Mouse (Mus musculus) T-cell, adult 2 months (primary cell): ENCODE results near the gene Ercc6.

Source experiments
- DNase-seq: peaks from one replicate; pipeline ENCODE4 v3.0.0; 2022; ENCODE audit warnings: low spot score

Ercc6 gene

GRCm38 (mm10) chr14:32518543-32518942 is 5.2 kb downstream of the Ercc6 start:
- DNase-seq = no peak

GRCm38 (mm10) chr14:32520400-32520926 is 7.1 kb downstream of the Ercc6 start:
- DNase-seq = no peak

GRCm38 (mm10) chr14:32522336-32522735 is 9.0 kb downstream of the Ercc6 start:
- DNase-seq = no peak

GRCm38 (mm10) chr14:32524071-32524470 is 10.8 kb downstream of the Ercc6 start:
- DNase-seq = no peak

- no peak for DNase-seq
Observed at GRCm38 (mm10) chr14:32525996-32526705, 12.8 kb downstream of the Ercc6 start.

GRCm38 (mm10) chr14:32527211-32527610 is 13.9 kb downstream of the Ercc6 start:
- no peak for DNase-seq

- DNase-seq = no peak
Observed at GRCm38 (mm10) chr14:32529036-32529435, 15.7 kb downstream of the Ercc6 start.

GRCm38 (mm10) chr14:32530896-32531295 is 17.6 kb downstream of the Ercc6 start:
- no peak for DNase-seq

- no peak for DNase-seq
Observed at GRCm38 (mm10) chr14:32531371-32531770, 18.1 kb downstream of the Ercc6 start.

- no peak for DNase-seq
Observed at GRCm38 (mm10) chr14:32532381-32533147, 19.2 kb downstream of the Ercc6 start.

GRCm38 (mm10) chr14:32533148-32533520 is 19.8 kb downstream of the Ercc6 start:
- no peak for DNase-seq

GRCm38 (mm10) chr14:32533656-32534055 is 20.3 kb downstream of the Ercc6 start:
- no peak for DNase-seq

GRCm38 (mm10) chr14:32534137-32534536 is 20.8 kb downstream of the Ercc6 start:
- DNase-seq = no peak

GRCm38 (mm10) chr14:32536763-32537162 is 23.4 kb downstream of the Ercc6 start:
- DNase-seq = no peak

- no peak for DNase-seq
Observed at GRCm38 (mm10) chr14:32538115-32538514, 24.8 kb downstream of the Ercc6 start.

- no peak for DNase-seq
Observed at GRCm38 (mm10) chr14:32543075-32543474, 29.8 kb downstream of the Ercc6 start.

GRCm38 (mm10) chr14:32546676-32547075 is 33.4 kb downstream of the Ercc6 start:
- DNase-seq = no peak

- no peak for DNase-seq
Observed at GRCm38 (mm10) chr14:32551854-32552253, 38.5 kb downstream of the Ercc6 start.

GRCm38 (mm10) chr14:32553198-32553903 is 40.0 kb downstream of the Ercc6 start:
- DNase-seq = no peak

- no peak for DNase-seq
Observed at GRCm38 (mm10) chr14:32554860-32555526, 41.7 kb downstream of the Ercc6 start.

GRCm38 (mm10) chr14:32561428-32561827 is 48.1 kb downstream of the Ercc6 start:
- no peak for DNase-seq

GRCm38 (mm10) chr14:32563661-32564060 is 50.3 kb downstream of the Ercc6 start:
- no peak for DNase-seq
